Mouse (Mus musculus): ENCODE measurements around the gene Tnks2.

DNA sequence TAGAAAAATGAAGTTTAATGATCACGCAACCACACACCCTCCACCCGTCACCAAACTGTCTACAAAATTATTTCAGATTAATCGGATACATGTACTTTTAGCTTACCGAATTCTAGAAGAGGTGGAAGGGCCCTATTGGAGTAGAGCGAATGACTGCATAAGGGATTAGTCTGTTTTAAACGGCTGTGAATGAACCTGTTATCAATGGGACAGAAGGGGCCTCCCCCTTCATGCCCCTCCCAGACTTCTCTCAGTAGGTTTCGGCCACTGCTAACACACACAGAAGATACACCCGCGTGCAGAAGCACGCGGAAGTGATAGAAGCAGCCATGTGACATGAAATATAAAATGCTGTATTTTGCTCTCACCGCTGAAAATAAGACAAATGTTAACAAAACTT is 85.4 kb downstream of the Tnks2 start, which contains the start of gene Fgfbp3:
- TF ChIP-seq CTCF (IDR thresholded peaks at IDR 0.05; ENCODE audit: low read depth, low read length) (no peak), POLR2A (IDR thresholded peaks at IDR 0.05; ENCODE audit: borderline replicate concordance, low read depth, low read length) (no peak)
